Mouse (Mus musculus) embryonic facial prominence, embryonic 14.5 days (tissue): ENCODE data around the gene Josd2. TPM values are rescaled to one million over a fixed set of nuclear protein-coding genes. Genes with fewer than 3 reads are reported as not detected.
A peak's percentile ranks its signal among the peaks of the same experiment; 100 is the strongest.

ENCODE experiments used
- ATAC-seq: fragments of 200-750 bp; cut with Nextera tagmentation; 2 replicates; pipeline ENCODE4 v1.8.0; 2017; ENCODE audit warnings: low read depth, moderate number of reproducible peaks, moderate TSS enrichment
- DNase-seq: peaks from one replicate; pipeline ENCODE4 v3.0.0-alpha.2; 2015; ENCODE audit warnings: low spot score
- H3K27ac ChIP-seq: fragments of 300-500 bp; sonication (generic); replicated peaks from 2 replicates; pipeline ENCODE4 v1.5.1; 2014; ENCODE audit warnings: low read depth, mild to moderate bottlenecking, low read length, moderate library complexity
- H3K27me3 ChIP-seq: fragments of 300-500 bp; sonication (generic); replicated peaks from 2 replicates; pipeline ENCODE4 v1.6.1; 2014; ENCODE audit warnings: low read length; ENCODE audit not compliant: control insufficient read depth, insufficient read depth
- H3K36me3 ChIP-seq: fragments of 300-500 bp; sonication (generic); 2 replicates; pipeline ENCODE4 v1.6.1; 2014; ENCODE audit warnings: low read length, mixed read lengths; ENCODE audit not compliant: control insufficient read depth, insufficient read depth
- H3K4me1 ChIP-seq: fragments of 300-500 bp; sonication (generic); 2 replicates; pipeline ENCODE4 v1.6.1; 2014; ENCODE audit warnings: antibody characterized with exemption, low read length; ENCODE audit not compliant: control insufficient read depth, insufficient read depth
- H3K4me2 ChIP-seq: fragments of 300-500 bp; sonication (generic); 2 replicates; pipeline ENCODE4 v1.6.1; 2014; ENCODE audit warnings: low read depth, mild to moderate bottlenecking, low read length, moderate library complexity, mixed read lengths
- H3K4me3 ChIP-seq: fragments of 300-500 bp; sonication (generic); 2 replicates; pipeline ENCODE4 v1.5.1; 2014; ENCODE audit warnings: low read depth, mild to moderate bottlenecking, low read length
- H3K9ac ChIP-seq: fragments of 300-500 bp; sonication (generic); 2 replicates; pipeline ENCODE4 v1.6.1; 2014; ENCODE audit warnings: low read depth, mild to moderate bottlenecking, low read length, moderate library complexity, mixed read lengths
- H3K9me3 ChIP-seq: fragments of 300-500 bp; sonication (generic); 2 replicates; pipeline ENCODE4 v1.6.1; 2016; ENCODE audit warnings: low read length; ENCODE audit not compliant: control insufficient read depth
- WGBS: fragments of 180-500 bp; shearing (Covaris S2); extraction: QIAGEN DNeasy Blood & Tissue Kit; methylation state at CpG from one replicate; pipeline ENCODE4 v1.1.7; 2014; 5-methylcytosine and 5-hydroxymethylcytosine counted together
- polyA plus RNA-seq: library from polyadenylated mRNA; unstranded; fragments of >200 nt; fragmentation: Nextera tagmentation; extraction: Ambion mirVana; gene quantifications from 2 replicates; pipeline ENCODE4 v1.2.1, GENCODE M21; 2014

Josd2 gene
- polyA plus RNA-seq, 1 experiment from 2014 or later = 91.2 TPM

DNA sequence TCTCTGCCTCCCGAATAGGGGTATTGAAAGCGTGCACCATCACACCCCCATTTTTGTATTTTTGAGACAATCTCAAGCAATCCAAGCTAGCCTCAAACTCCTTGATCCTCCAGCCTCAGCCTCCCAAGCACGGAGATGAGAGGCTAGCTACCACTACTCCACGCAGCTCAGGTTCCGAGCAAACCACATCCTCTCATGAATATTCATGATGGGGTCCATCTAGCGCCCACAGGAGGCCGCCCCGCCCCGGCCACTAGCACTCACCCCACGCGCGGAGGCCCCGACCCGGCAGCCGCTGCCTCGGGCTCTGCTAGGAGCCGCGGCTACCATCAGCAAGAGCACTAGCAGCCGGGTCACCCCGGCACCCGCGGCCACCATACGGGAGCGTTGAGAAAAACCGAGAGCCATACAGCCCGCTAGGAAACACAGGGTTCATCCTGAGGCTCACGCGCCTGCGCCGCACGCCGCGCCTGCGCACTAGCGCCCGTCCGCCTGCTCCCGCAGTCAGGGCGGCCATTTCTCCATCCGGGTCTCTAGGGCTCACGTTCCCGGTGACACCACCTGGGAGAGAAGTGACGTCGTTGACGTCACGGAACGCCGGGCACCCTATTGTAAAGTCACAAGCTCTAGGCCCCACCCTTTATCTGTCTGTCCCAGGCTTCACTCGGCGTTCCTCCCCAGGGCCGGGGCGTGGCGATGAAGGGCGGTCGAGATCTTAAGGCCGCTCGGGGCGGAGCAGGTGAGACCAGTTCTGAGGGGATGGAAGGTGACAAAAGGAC is 28.4 kb downstream of the Josd2 start, which contains the start of the genes Emc10 and Fam71e1:
Gene Emc10, minus strand, starts transcription at position 538 of the 779 bp plus-strand sequence.
Gene Fam71e1, plus strand, starts transcription at position 590 of the 779 bp plus-strand sequence.
- H3K4me2 ChIP-seq = peak within 1 kb of the TSS; percentile 85
- H3K4me3 ChIP-seq = peak within 1 kb of the TSS; percentile 76
- H3K27me3 ChIP-seq = no peaks in the 10 kb centered on the region
- H3K4me1 ChIP-seq = peaks cover 7% of the 10 kb centered on the region
- DNase-seq (peak; percentile 98), ATAC-seq (peak; percentile 95)
- H3K9me3 ChIP-seq = no peaks in the 10 kb centered on the region
- peaks cover 33% of the 10 kb centered on the region for H3K36me3 ChIP-seq
- H3K9ac ChIP-seq = peak within 1 kb of the TSS; percentile 85
- peak within 1 kb of the TSS; percentile 94 for H3K27ac ChIP-seq
- 1% methylated on average over 53 of the region's 58 CpGs for WGBS

DNA sequence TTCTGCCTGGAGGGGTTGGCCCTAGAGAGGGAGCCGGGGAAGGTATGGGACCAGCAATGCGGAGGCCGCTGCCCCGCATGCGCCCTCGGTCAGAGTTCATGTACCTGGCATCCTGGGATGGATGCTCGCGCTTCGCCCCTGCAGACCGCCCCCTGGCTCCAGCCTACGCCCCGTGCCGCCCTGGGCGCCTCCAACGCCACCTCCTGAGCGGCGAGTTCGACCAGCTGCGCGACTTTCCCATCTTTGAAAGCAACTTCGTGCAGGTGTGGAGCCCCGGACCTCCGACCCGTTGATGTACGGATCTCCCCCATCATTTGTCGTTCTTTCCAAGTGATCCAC is 29.0 kb downstream of the Josd2 start:
- Histone ChIP-seq H3K4me2 (peak overlapping the region; percentile 84), H3K27me3 (no peaks in the 10 kb centered on the region), H3K27ac (peak overlapping the region; percentile 94), H3K4me3 (peak overlapping the region; percentile 76), H3K9me3 (no peaks in the 10 kb centered on the region), H3K36me3 (peaks cover 28% of the 10 kb centered on the region), H3K9ac (peak overlapping the region; percentile 85), H3K4me1 (peaks cover 7% of the 10 kb centered on the region)
- WGBS = 0% methylated on average over 13 of the region's 26 CpGs
- DNase-seq = no peak
- no peak for ATAC-seq

DNA sequence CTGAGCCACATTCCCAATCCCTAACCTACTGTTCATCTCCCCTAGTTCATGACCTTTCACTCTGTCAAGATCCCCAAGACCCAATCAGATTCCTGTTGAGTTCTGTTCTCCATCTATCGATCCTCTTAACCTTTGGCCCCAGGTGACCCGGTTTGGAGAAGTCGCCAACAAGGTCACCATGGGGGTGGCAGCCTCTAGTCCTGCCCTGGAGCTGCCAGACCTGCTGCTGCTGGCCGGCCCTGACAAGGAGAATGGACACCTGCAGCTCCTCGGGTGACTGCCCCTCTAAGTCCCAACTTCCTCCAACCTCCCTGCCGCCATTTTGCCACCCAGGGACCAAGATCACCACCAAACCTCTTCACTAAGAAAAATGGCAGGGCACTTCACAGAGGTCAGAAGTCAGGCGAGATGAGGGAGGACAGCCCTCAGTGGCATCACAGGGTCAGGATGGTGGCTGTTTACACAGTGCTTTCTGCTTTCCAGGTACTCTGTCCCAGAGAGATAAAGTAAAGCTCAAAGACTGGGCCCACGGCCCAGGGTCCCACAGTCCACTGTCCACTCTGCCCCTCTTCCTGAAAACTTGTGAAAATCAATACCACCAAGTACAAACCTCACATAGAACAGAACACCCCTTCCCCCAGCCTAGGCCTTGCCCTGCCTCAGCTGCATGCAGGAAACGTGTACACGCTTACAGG is 29.7 kb downstream of the Josd2 start:
- Histone ChIP-seq H3K36me3 (peaks cover 20% of the 10 kb centered on the region), H3K27me3 (no peaks in the 10 kb centered on the region), H3K4me2 (peak overlapping the region; percentile 84), H3K9me3 (no peaks in the 10 kb centered on the region), H3K27ac (no peak overlapping the region), H3K9ac (no peak overlapping the region), H3K4me3 (peak overlapping the region; percentile 76), H3K4me1 (peaks cover 7% of the 10 kb centered on the region)
- ATAC-seq (no peak), DNase-seq (no peak)
- WGBS = 90% methylated on average over 10 of the region's 10 CpGs

DNA sequence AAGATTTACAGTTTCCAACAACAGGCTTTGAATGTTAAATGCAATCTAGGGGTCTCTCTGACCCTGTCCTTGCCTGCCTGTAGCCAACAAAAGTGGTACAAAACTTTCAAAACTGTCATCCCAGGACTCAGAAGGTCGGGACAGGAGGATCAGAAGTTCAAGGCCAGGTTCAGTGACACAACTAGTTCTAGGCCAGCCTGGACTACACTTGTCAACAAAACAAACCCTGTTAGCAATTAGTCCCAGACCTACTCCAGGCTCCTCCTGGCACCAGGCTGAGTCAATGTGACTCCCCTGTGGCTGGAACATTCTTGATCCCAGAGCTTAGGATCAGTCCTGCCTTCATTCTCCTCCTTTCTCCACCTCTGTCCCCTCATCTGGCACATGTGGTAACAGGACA is 31.1 kb downstream of the Josd2 start:
- no peak overlapping the region for H3K27ac ChIP-seq
- ATAC-seq = no peak
- no peak for DNase-seq
- H3K4me3 ChIP-seq = no peak overlapping the region
- H3K9ac ChIP-seq = no peak overlapping the region
- peaks cover 7% of the 10 kb centered on the region for H3K4me1 ChIP-seq
- H3K36me3 ChIP-seq = peaks cover 7% of the 10 kb centered on the region
- H3K9me3 ChIP-seq = no peaks in the 10 kb centered on the region
- no peak overlapping the region for H3K4me2 ChIP-seq
- WGBS = 75% methylated on average over 1 of the region's 1 CpGs
- H3K27me3 ChIP-seq = no peaks in the 10 kb centered on the region

DNA sequence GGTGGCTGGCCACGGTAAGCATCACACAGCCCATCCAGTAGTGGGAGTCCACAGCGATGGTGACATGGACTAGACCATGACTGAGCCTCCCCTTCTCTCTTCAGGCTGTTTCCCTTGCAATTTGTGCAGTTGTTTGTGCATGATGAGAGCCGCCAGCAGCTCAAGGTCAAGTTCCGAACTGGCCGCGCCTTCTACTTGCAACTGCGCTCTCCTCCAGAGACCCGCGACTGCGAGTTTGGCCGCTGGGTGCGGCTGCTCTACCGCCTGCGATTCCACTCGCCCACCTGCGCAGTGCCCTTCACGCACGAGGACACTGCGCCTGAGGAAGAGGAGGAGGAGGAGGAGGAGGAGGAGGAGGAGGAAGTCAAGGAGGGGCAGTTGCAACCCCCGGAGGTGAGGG is 32.3 kb downstream of the Josd2 start:
- Histone ChIP-seq H3K9ac (no peak overlapping the region), H3K36me3 (no peaks in the 10 kb centered on the region), H3K9me3 (0 out of 2 replicates have a peak, but pooled peaks cover 3% of the 10 kb centered on the region), H3K27ac (no peak overlapping the region), H3K27me3 (no peaks in the 10 kb centered on the region), H3K4me3 (no peak overlapping the region), H3K4me1 (peaks cover 7% of the 10 kb centered on the region), H3K4me2 (no peak overlapping the region)
- WGBS = 59% methylated on average over 15 of the region's 20 CpGs
- DNase-seq (no peak), ATAC-seq (no peak)

DNA sequence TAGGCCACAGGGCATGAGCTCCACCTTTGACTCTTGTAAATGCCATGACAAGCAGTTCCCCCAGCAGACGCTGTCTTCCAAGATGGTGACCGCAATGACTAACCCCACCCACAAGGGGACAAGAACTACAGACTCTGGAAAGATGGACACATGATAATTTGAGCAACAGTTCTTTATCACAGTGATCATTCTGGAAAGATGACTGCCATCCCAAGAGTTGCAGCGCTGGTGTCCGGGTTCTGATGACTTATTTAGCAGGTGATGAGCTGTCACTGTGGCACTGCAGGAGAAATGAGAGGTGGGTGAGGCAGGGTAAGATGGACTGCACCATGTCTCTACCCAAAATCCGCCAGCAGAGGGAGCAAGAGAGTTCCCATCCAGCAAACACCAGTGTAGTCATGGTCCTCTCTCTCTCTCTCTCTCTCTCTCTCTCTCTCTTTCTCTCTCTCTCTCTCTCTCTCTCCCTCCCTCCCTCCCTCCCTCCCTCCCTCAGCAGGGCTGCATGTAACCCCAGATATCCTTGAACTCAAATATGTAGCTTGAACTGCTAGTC is 33.9 kb downstream of the Josd2 start:
- DNase-seq (peak; percentile 43), ATAC-seq (0 out of 2 replicates have a peak, but pooled peaks have one; percentile 62)
- Histone ChIP-seq H3K9me3 (0 out of 2 replicates have a peak, but pooled peaks cover 3% of the 10 kb centered on the region), H3K36me3 (no peaks in the 10 kb centered on the region), H3K4me1 (no peaks in the 10 kb centered on the region), H3K4me2 (no peak overlapping the region), H3K9ac (no peak overlapping the region), H3K27me3 (no peaks in the 10 kb centered on the region), H3K4me3 (no peak overlapping the region), H3K27ac (no peak overlapping the region)
- 41% methylated on average over 5 of the region's 5 CpGs for WGBS

DNA sequence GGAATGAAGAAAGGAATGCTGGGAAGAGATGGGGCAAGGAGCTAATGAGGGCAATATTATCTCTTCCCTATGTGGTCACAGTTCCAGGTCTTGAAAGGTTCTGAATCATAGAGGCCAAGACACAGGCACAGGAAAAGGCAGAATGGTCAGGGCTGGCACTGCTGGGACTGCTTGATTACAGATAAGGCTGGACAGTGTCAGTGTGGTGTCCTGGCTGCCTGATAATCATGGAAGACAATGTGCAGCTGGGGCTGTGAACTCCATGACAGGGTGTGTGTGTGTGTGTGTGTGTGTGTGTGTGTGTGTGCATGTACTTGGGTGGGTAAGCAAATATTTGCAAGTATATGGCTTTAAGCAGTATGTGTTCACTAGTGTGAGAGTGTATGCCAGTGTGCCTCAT is 39.7 kb downstream of the Josd2 start:
- H3K4me1 ChIP-seq = no peaks in the 10 kb centered on the region
- H3K4me2 ChIP-seq = no peak overlapping the region
- peaks cover 8% of the 10 kb centered on the region for H3K27me3 ChIP-seq
- H3K4me3 ChIP-seq = no peak overlapping the region
- DNase-seq (no peak), ATAC-seq (no peak)
- 0 out of 2 replicates have a peak, but pooled peaks cover 3% of the 10 kb centered on the region for H3K9me3 ChIP-seq
- H3K27ac ChIP-seq = no peak overlapping the region
- no peaks in the 10 kb centered on the region for H3K36me3 ChIP-seq
- H3K9ac ChIP-seq = no peak overlapping the region

DNA sequence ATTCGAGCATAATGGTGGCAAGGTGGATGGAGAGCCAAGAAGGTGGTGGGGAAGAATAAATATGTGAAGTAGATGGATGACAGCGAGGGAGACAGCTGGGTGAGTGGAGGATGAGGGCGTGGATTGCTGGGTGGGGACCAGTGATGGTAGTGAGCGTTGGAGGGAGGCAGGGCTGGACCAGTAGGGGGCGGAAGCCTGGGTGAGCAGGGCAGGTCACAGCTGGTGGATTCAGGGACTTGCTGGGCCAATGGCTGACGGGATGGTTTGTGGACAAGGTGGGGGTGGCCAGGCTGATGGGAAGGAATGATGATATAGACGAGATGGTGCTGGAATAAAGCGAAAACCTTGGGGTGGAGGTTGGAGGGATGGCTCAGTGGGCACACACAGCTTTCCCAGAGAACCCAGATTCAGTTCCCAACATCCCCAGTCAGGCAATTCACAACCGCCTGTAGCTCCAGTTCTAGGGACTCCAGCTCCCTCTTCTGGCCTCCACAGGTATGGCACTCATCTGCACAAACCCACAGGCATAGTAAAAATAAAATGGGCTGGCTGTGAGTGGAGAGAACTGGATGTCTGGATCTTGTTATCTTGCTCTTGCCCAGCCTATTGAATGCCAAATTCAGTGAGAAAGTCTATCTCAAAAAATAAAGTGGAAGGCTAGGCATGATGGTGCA is 51.6 kb downstream of the Josd2 start:
- ATAC-seq (no peak), DNase-seq (no peak)
- Histone ChIP-seq H3K9ac (no peak overlapping the region), H3K27me3 (peaks cover 31% of the 10 kb centered on the region), H3K27ac (no peak overlapping the region), H3K4me2 (no peak overlapping the region), H3K4me1 (no peaks in the 10 kb centered on the region), H3K9me3 (no peaks in the 10 kb centered on the region), H3K36me3 (no peaks in the 10 kb centered on the region), H3K4me3 (no peak overlapping the region)
- 65% methylated on average over 9 of the region's 9 CpGs for WGBS
